Mouse (Mus musculus): ENCODE measurements at regions not wholly inside any gene's neighbourhood (a gene's known extent, or its start where the extent isn't known, plus 50 kb on each side); places are given as distances from the start of the nearest gene placed in this dataset.

DNA sequence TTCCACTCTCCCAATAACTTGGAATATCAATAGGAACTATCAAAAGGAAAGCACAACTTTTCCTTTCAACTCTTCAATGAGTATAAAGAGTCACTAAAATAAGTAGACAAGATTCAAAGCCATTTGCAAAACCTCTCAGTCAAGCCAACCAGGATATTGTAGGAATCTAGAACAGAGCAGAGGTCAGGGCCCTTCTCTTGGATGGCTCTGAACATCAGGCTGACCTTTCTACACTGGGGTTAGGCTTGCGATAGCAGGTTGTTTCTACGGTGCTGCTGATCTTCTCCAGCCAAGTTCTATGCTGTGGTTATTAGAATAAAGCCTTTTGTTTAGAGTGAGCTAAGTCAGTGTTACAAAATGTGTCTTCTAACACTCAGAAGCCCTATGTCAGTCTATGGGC, 658.6 kb downstream of the Ofcc1 start:
- no peak for DNase-seq (ENCODE audit: inconsistent ontology term)

DNA sequence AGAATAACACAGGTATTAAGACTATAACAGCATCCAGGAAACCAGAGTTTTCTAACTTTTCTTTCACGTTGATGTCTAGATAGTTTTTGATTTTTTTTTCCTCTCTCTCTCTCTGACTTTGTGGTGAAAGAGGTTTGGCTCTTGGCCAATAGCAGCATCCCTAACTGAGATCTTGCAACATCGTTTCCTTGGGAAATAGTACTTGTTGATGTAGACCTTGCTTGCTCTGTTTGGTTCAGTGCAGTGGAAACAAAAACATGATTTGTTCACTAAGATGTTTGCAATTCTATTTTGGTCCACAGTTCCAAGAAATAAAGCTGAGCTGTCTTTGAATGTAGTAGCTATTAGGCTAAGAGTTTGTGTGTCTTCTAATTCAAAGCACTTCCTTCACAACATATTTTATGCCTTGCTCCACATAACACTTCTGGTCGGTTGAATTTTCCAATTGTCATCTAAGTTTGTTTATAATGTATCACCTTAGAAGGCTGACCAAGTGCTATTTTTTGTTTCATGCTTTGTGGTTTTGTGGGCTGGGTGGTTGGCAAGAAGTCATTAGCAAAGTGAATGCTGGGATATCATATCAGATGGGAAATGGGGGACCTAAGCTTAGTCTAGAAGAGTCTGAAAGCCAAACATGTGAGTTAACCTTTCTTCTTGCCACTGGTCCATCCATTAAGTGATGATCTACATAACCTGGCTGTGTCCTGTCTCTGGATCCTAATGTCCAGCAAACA, 669.8 kb downstream of the Ofcc1 start:
- peak; percentile 29 for DNase-seq (ENCODE audit: inconsistent ontology term)

DNA sequence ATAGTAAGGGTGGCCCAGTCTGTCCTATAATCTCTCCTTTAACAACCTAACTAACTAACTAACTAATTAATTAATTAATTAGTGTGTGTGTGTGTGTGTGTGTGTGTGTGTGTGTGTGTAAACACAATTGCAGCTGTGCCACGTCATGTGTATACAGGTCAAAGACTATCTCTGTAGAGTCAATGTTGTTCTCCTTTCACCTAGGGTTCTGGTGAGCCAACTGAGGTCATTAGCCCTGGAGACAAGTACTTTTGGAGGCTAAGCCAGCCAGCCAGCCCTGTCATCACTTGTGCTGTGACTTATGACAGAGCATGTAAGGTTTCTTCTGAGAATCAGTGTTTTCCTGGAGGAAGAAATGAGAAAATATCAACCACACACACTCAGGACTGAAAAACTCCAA, 696.7 kb downstream of the Ofcc1 start:
- DNase-seq (ENCODE audit: inconsistent ontology term): no peak

DNA sequence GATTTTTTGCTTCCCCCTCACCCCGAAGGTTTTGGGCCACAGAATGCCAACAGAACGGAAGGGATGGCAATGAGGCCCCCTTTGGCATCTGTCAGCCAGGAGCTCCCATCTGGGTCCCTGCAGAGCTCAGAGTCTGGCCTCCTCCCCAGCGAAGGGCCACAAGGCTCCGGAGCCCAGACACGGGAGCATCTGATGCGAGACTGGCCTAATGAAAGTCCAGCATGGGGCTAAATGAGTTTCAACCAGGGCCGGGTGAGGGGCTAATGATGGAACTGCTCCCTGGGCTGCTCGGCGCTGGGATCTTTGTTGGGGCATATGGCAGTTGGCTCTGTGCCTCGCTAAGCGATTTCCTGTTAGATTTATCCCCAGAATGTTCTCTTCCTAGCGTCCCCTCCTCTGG, 688.8 kb upstream of the Slc35b3 start:
- no peak for DNase-seq (ENCODE audit: inconsistent ontology term)

DNA sequence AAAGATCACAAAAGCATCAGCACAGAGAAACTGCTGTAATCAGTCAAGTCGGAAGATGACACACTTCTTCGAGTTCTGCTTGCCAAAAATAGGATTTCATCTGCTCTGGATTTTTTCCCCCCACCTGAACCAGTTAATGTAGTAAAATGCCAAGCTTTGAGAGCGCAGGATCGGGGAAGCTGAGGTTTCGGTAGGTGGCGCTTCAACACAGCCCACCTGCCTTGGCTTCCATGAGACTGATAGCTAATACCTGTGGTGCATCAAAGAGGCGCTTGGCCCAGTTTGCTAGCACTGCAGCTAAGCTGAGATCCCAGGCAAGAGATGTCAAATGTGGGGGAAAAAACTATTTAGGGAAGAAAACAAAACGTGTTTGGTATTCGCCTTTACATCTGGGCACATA, 686.7 kb upstream of the Slc35b3 start:
- DNase-seq (ENCODE audit: inconsistent ontology term): peak; percentile 43

DNA sequence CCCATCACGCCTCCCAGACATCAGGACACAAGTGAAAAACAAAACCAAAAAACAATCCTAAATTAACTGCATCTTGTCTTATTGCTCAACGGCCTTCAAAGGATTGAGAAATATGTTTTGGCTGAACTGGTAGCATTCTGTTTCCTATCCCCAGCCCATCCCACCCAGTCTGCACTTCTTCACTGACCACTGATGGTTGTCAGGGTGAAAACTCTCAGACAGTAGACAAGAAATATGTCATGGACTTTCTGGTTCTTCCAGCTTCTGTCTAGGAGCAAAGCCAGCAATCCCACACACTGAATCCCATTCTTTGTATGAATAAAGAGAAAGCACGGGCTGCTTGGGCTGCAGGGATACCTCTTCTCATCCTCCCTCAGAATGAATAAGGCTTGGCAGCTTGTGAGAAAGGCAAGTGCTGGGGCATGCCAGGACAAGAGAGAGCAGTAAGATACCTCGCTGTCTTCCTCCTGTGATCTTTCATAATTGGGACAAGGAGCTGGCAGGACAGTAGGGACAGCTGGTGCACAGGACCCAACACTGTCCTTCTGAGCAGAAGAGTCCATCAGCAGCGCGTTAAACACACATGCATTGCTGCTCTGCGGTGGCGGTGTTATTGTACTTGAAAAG, 670.9 kb upstream of the Slc35b3 start:
- peak; percentile 92 for DNase-seq (ENCODE audit: inconsistent ontology term)
